Comparison of ENCODE assay signal across 8 mouse cellular contexts in the genomic region with DNA sequence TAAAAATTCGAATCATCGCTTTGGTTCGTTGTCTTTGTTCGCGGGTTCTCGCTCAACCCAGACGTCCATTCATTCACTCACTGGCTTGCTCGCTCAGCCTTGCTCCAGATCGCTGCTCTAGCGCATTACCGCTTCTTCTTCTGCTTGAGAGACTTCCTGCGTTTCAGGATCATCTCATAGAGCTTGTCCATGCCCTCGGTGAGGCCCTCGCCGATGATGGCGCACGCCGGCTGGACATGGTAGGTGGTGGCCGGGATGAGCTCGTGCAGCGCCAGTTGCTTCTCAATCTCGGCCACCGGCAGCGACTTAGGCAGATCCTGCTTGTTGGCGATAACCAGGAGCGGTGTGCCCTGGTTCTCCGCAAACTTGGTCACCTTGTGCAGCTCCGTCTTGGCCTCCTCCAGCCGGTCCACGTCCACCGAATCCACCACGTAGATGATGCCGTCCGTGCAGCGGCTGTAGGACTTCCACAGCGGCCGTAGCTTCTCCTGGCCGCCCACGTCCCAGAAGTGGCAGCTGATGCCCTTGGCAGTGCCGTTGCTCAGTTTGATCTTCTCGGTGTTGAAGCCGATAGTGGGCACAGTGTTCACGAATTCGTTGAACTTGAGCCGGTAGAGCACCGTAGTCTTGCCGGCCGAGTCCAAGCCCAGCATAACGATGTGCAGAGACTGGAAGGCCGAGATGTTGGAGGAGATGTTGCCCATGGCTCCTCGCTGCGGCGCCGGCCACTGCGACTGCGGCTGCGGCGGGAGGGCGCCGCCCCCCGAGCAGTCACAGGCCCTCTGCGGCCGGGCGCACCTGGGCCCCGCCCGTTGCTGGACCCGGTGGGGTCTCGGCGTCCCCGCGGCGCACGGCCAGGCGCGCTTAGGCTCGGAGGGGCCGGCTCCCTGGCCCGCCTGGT. TPM values are rescaled to one million over a fixed set of nuclear protein-coding genes. Genes with fewer than 3 reads are reported as not detected.
A peak's percentile ranks its signal among the peaks of the same experiment; 100 is the strongest.
DNase-seq lines count a peak whose midpoint lies in the region; TF ChIP-seq lines count a peak whose summit lies in the region.

No protein-coding gene starts in this region.

- H3K36me3 ChIP-seq in E14TG2a.4 (ENCODE audit: insufficient read depth, low read length): 0 out of 2 replicates have a peak, but pooled peaks cover 6% of the 10 kb centered on the region
- H3K36me3 ChIP-seq in forebrain, embryonic 10.5 days (replicated peaks): peaks cover 26% of the 10 kb centered on the region
- peaks cover 21% of the 10 kb centered on the region for H3K36me3 ChIP-seq in hindbrain, embryonic 10.5 days
- H3K36me3 ChIP-seq in megakaryocyte, embryonic 14.5 days (replicated peaks; ENCODE audit: low read length): peaks cover 2% of the 10 kb centered on the region

- TF ChIP-seq CTCF in E14TG2a.4 (conservative IDR thresholded peaks at IDR 0.05; ENCODE audit: low read length): no peak

- WGBS in forebrain, embryonic 10.5 days: under 1% methylated on average over 77 of the region's 78 CpGs
- WGBS in hindbrain, embryonic 10.5 days: under 1% methylated on average over 78 of the region's 78 CpGs

- no peaks in the 10 kb centered on the region for H3K9me3 ChIP-seq in E14TG2a.4 (ENCODE audit: low read length)
- no peaks in the 10 kb centered on the region for H3K9me3 ChIP-seq in forebrain, embryonic 10.5 days
- no peaks in the 10 kb centered on the region for H3K9me3 ChIP-seq in hindbrain, embryonic 10.5 days
- no peaks in the 10 kb centered on the region for H3K9me3 ChIP-seq in megakaryocyte, embryonic 14.5 days

- intact Hi-C loops in left cerebral cortex, postnatal 25 days (cut with DNase I): loop anchor here (2.0 kb wide), 1 partner anchor 44 kb away; no protein-coding TSS in a partner anchor

- peak overlapping the region; percentile 99 for H3K27ac ChIP-seq in forebrain, embryonic 10.5 days
- H3K27ac ChIP-seq in hindbrain, embryonic 10.5 days: peak overlapping the region; percentile 98

- peak; percentile 43 to 65 for DNase-seq in adrenal gland, postnatal 36 days
- DNase-seq in forebrain, embryonic 10.5 days (ENCODE audit: extremely low spot score, low spot score): peak; percentile 64
- DNase-seq in hindbrain, embryonic 10.5 days (ENCODE audit: low spot score): peak; percentile 66
- peak; percentile 50 to 51 for DNase-seq in left cerebral cortex, postnatal 25 days (ENCODE audit: low spot score in 2 of 2)
- peak; percentile 42 for DNase-seq in right cerebral cortex, postnatal 4 days
- no peak for DNase-seq in Muller cell, postnatal 12 days (ENCODE audit: inconsistent ontology term)

- H3K4me3 ChIP-seq in E14TG2a.4 (replicated peaks; ENCODE audit: low read length): peak overlapping the region; percentile 92
- peak overlapping the region; percentile 95 for H3K4me3 ChIP-seq in forebrain, embryonic 10.5 days
- peak overlapping the region; percentile 92 for H3K4me3 ChIP-seq in hindbrain, embryonic 10.5 days
- H3K4me3 ChIP-seq in megakaryocyte, embryonic 14.5 days (replicated peaks): peak overlapping the region; percentile 95

- H3K27me3 ChIP-seq in E14TG2a.4 (ENCODE audit: insufficient read depth, low read length): peaks cover 58% of the 10 kb centered on the region
- peaks cover 19% of the 10 kb centered on the region for H3K27me3 ChIP-seq in forebrain, embryonic 10.5 days (ENCODE audit: poor library complexity, severe bottlenecking)
- peaks cover 22% of the 10 kb centered on the region for H3K27me3 ChIP-seq in hindbrain, embryonic 10.5 days (ENCODE audit: insufficient read depth, poor library complexity, severe bottlenecking)
- H3K27me3 ChIP-seq in megakaryocyte, embryonic 14.5 days (replicated peaks): peaks cover 70% of the 10 kb centered on the region

- H3K4me1 ChIP-seq in E14TG2a.4 (replicated peaks; ENCODE audit: low read depth, low read length): peaks cover 31% of the 10 kb centered on the region
- H3K4me1 ChIP-seq in forebrain, embryonic 10.5 days: peaks cover 66% of the 10 kb centered on the region
- peaks cover 59% of the 10 kb centered on the region for H3K4me1 ChIP-seq in hindbrain, embryonic 10.5 days (replicated peaks)
- H3K4me1 ChIP-seq in megakaryocyte, embryonic 14.5 days: peaks cover 38% of the 10 kb centered on the region

RNA-seq across cellular contexts. Expression of a gene that starts 0.8 kb away (rescaled TPM):
- 10 to 100 TPM; 11.2 to 15.2 TPM for total RNA-seq in adrenal gland, postnatal 36 days (2021)
- 21.8 and 22.3 TPM in 2 replicates for polyA plus RNA-seq in forebrain, embryonic 10.5 days (2016; fragmentation: Nextera tagmentation; extraction: Ambion mirVana)
- 18.5 and 22.2 TPM in 2 replicates for polyA plus RNA-seq in hindbrain, embryonic 10.5 days (2016; fragmentation: Nextera tagmentation; extraction: Ambion mirVana)
- 10 to 100 TPM; 32.7 to 34.7 TPM for total RNA-seq in left cerebral cortex, postnatal 25 days (2021)
- 1.2 and 11.0 TPM in 2 replicates for polyA plus RNA-seq in megakaryocyte, embryonic 14.5 days (2012; ENCODE audit: insufficient read depth, low replicate concordance)
